Mouse (Mus musculus) lung, adult 2 months (tissue): Measurements from ENCODE around the gene Lsamp. TPM values are rescaled to one million over a fixed set of nuclear protein-coding genes. Genes with fewer than 3 reads are reported as not detected.

Source experiments
- DNase-seq: peaks from one replicate; pipeline ENCODE4 v3.0.0; 2022
- H3K4me1 ChIP-seq: fragments of 200-500 bp; 2 replicates; pipeline ENCODE4 v1.6.1; 2011; ENCODE audit warnings: low read length; ENCODE audit not compliant: control insufficient read depth, insufficient read depth
- H3K4me3 ChIP-seq: fragments of 200-500 bp; replicated peaks from 2 replicates; pipeline ENCODE3; 2011; ENCODE audit warnings: low read depth, mild to moderate bottlenecking, control low read depth, low read length; ENCODE audit errors: extremely low read depth
- CTCF ChIP-seq: fragments of 200-500 bp; IDR thresholded peaks from 2 replicates; pipeline ENCODE4 v1.5.1; 2011; ENCODE audit warnings: mild to moderate bottlenecking, low read length, control low read depth; ENCODE audit not compliant: insufficient read depth
- POLR2A ChIP-seq: fragments of 200-500 bp; IDR thresholded peaks from 2 replicates; pipeline ENCODE4 v1.6.1; 2011; ENCODE audit warnings: low read depth, mild to moderate bottlenecking, control low read depth, low read length, borderline replicate concordance; ENCODE audit errors: extremely low read depth
- whole genome bisulfite sequencing: fragments of 180-500 bp; shearing (Covaris S2); methylation state at CpG from one replicate; pipeline ENCODE4 v1.1.7; 2018; 5-methylcytosine and 5-hydroxymethylcytosine counted together
- polyA plus RNA-seq: library from polyadenylated mRNA; depleted of rRNA; stranded (reverse); fragments of >200 nt; gene quantifications from 2 replicates; pipeline ENCODE4 v1.2.3, GENCODE M21; 2012

Gene Lsamp
- polyA plus RNA-seq, 1 experiment: 0.28 TPM

DNA sequence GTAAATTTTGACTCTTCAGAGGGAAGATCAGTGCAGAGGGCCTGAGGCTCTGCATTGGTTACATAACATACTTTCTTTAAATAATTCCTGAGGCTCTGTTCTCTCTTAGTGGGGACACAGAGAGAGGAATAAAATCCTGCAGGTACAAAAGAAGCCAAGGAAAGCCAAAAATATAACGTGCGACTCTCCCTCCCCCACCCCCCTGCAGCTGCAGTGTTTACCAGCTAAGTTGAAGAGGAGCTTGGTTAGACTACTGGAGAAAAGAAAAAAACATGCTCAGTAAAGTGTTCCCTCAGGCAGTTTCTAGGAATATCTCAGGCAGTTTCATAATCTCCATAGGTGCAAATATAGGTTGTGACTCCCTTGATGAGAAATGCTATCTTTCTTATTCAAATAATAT lies 1951.5 kb downstream of the Lsamp start:
- no peaks in the 10 kb centered on the region for H3K4me1 ChIP-seq
- WGBS: 60% methylated on average over 2 of the region's 2 CpGs
- no peak for DNase-seq
- H3K4me3 ChIP-seq: no peak overlapping the region
- TF ChIP-seq POLR2A (no peak), CTCF (no peak)

GRCm38 (mm10) chr16:41936908-41937595 lies 1952.9 kb downstream of the Lsamp start:
- WGBS: 58% methylated on average over 3 of the region's 3 CpGs
- no peak overlapping the region for H3K4me3 ChIP-seq
- TF ChIP-seq CTCF: no peak
- TF ChIP-seq POLR2A: no peak
- DNase-seq: no peak
- no peaks in the 10 kb centered on the region for H3K4me1 ChIP-seq

DNA sequence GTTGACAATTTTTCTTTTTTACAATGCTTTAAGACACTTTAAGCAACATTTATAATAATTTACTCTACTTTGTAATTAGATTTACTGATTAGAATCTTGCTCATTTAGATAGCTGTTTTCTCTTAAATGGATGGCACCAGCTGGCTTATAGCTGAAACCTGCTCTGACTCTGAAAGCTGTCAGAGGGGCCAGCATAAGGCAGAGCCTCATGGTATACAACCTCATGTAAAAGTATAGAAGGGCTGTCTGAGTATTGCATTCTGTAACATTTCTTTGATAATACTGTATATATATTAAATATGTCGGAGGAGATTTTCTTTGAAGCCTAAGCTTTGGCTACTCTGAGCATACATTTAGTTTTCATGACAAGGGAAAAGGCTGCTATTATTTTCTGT lies 1953.4 kb downstream of the Lsamp start:
- TF ChIP-seq CTCF (no peak), POLR2A (no peak)
- DNase-seq: no peak
- 93% methylated on average over 1 of the region's 1 CpGs for WGBS
- H3K4me3 ChIP-seq: no peak overlapping the region
- H3K4me1 ChIP-seq: no peaks in the 10 kb centered on the region

- no peak for TF ChIP-seq CTCF
- no peak for TF ChIP-seq POLR2A
- no peak overlapping the region for H3K4me3 ChIP-seq
- 89% methylated on average over 5 of the region's 5 CpGs for WGBS
- no peaks in the 10 kb centered on the region for H3K4me1 ChIP-seq
- no peak for DNase-seq
These were observed 1954.1 kb downstream of the Lsamp start for GRCm38 (mm10) chr16:41938258-41938657.

DNA sequence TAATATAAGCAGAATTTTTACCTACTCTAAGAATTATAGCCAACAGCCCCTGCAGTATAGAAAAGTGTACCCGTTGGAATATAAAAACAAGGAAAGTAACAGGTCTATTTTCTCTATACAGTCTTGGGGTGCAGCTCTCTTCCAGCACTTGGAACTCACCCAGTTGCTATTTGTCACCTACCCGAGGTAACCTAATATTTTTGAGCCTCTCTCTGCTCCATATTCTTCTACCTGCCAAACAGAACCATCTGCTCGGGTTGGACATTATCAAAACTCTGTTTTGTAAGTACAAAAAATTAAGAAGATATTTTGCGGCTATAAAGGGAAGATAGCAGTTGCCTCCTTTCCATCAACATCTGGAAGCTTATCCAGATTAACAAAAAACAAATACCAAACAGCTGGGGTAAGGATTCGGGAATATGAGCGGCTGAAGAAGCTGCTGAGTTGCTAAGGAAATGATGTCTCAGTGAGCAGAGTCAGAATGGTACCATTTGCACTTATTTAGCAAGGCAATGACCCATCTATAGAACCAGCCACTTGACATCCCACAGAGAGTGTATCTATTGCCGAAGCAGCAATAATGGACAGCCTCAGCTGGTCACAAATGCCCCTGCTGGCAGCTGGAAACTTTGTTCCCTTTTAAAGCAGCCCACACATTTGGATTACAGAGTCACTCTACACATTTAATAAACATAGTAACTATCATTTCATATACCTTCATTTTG lies 1957.6 kb downstream of the Lsamp start:
- TF ChIP-seq POLR2A (no peak), CTCF (no peak)
- 77% methylated on average over 7 of the region's 7 CpGs for WGBS
- Histone ChIP-seq H3K4me1 (no peaks in the 10 kb centered on the region), H3K4me3 (no peak overlapping the region)
- DNase-seq: no peak

DNA sequence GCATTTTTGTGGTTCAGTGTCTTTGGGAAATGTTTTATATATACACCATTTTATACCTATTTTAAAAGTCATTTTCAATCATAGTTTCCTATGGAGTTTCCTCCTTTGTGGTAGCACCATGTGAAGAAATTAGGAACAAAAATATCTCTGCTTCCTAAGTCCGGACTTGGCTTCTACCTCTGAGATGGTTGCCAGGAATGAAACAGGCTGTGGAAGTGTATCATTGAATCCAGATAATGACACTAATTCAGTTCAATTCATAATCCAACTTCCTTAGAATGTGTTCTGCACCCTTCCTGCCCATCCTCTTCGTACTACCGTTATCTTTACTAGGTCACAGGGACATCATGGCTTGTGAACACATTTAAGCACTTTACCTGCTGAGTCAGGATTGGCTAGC lies 1973.7 kb downstream of the Lsamp start:
- WGBS: 83% methylated on average over 3 of the region's 3 CpGs
- no peak for DNase-seq
- TF ChIP-seq POLR2A: no peak
- no peak for TF ChIP-seq CTCF
- Histone ChIP-seq H3K4me3 (no peak overlapping the region), H3K4me1 (no peaks in the 10 kb centered on the region)

GRCm38 (mm10) chr16:41965636-41966035 lies 1981.5 kb downstream of the Lsamp start:
- Histone ChIP-seq H3K4me3 (no peak overlapping the region), H3K4me1 (no peaks in the 10 kb centered on the region)
- 46% methylated on average over 1 of the region's 1 CpGs for WGBS
- TF ChIP-seq POLR2A: no peak
- no peak for TF ChIP-seq CTCF
- no peak for DNase-seq

DNA sequence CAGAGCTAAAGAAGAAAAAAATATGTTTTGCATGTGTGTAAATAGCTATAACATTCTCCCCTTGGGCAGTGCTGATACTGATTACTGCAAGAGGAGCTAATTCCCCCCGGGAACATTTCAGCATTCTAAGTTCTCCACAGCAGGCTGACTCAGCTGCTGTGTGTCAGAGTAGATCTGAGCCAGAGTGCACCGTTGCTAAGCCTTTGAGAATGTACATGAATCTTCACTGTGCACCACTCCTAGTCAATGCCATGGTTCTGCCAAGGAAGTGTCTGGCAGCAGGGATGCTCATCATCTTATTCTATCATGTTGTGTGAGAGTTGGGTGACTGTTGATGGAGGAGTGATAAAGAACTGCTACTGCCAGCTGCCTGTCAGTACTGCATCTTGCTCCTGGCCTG lies 1985.1 kb downstream of the Lsamp start:
- 73% methylated on average over 2 of the region's 2 CpGs for WGBS
- Histone ChIP-seq H3K4me3 (no peak overlapping the region), H3K4me1 (no peaks in the 10 kb centered on the region)
- DNase-seq: no peak
- TF ChIP-seq CTCF (no peak), POLR2A (no peak)

GRCm38 (mm10) chr16:41974866-41975719 lies 1990.9 kb downstream of the Lsamp start:
- no peak for TF ChIP-seq CTCF
- TF ChIP-seq POLR2A: no peak
- Histone ChIP-seq H3K4me1 (no peaks in the 10 kb centered on the region), H3K4me3 (no peak overlapping the region)
- no peak for DNase-seq
- WGBS: 43% methylated on average over 2 of the region's 2 CpGs

- no peak for DNase-seq
- no peak overlapping the region for H3K4me3 ChIP-seq
- no peaks in the 10 kb centered on the region for H3K4me1 ChIP-seq
- TF ChIP-seq POLR2A (no peak), CTCF (no peak)
- 61% methylated on average over 5 of the region's 5 CpGs for WGBS
These were observed 1992.7 kb downstream of the Lsamp start for GRCm38 (mm10) chr16:41976897-41977296.
